Mouse (Mus musculus): ENCODE data around the gene Rps6kc1.
A peak's percentile ranks its signal among the peaks of the same experiment; 100 is the strongest.

The Rps6kc1 gene

GRCm38 (mm10) chr1:190832965-190833630, 78.5 kb downstream of the Rps6kc1 start:
- DNase-seq: no peak

GRCm38 (mm10) chr1:190831839-190832497, 79.6 kb downstream of the Rps6kc1 start:
- peak; percentile 43 to 61 for DNase-seq

DNA sequence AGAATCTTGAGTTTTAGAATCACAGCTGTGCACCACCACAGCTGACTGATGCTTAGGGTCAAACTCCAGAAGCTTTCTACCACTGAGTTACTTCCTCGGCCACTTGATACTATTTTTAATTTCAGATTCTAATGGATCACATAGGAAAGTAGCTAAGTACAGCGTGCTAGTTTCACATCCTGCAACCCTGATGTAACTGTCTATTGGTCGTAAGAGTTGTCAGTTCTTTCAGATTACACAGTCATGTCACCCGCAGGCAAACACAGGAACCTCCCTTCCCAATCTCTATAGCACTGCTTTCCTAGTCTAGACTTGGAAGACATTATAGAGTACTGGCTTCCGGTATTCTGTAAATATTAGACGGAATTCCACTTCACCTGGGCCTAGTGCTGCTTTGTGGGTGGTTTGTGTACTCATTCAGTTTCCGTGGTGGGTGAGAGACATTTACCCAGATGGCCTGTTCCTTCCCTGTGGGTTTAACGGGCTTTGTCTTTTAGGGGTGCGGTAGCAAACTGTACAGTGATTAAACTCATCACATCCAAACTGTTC, 85.0 kb downstream of the Rps6kc1 start:
- DNase-seq: no peak

- no peak for DNase-seq
These were observed 87.8 kb downstream of the Rps6kc1 start for GRCm38 (mm10) chr1:190823745-190824144.

DNA sequence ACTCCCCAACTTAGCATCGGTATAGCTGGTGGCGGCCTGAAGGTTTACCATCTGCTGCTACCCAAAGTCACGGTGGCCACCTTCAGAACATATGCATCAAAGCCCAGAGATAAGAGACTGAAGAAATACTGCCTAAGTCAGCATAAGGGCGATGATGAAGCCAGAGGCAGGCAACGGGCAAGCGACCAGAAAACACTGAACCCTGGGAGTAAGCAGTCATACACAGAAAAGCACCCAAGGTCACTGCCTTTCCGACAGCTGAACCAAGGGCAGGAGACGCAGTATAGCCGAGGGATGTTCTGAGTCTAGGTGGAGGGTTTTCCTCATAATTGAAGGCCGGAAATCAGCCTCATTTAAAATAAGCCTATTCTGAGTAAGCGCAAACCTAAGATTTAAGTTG, 95.4 kb downstream of the Rps6kc1 start:
- DNase-seq: no peak

- DNase-seq: no peak
These were observed 101.2 kb downstream of the Rps6kc1 start for GRCm38 (mm10) chr1:190810408-190810807.

DNA sequence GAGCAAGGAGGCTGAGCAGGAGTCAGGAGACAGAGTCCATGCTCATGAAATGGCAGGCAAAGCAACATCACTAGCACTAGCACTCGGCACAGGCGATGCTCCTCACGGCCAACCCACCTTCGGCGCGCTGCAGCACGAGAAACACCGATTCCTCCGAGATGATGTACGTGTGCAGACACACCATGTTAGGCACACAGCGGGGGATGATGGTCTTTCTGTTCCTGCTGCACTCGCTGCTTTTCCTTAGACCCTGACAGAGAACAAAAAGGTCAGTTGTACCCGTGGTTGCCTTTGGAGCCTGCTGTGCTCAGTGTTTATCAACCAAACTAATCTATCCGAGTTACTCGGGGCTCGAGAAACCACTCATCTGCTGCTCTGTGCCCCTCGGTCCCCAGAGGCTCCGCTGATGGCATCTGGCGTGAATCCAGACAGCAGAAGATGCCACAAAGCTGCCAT, 102.8 kb downstream of the Rps6kc1 start:
- DNase-seq: no peak

DNA sequence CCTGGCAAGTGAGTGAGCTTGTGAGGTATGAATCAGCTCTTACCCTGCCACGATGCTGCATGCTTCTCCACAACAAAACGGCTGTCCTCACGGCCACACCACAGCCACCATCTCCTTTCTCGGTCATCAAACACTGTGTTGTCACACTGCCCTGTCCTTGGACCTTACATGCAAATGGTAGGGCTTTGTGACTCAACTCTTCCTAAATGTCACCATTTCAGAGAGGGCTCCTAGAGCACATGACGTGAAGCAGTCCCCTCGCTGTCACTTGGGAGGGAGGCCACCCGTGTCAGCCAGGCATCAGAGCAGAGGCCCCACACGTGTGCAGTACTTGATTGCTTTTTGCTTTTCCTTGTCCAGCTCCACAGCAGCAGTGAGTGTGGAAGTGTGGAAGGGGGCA, 104.8 kb downstream of the Rps6kc1 start:
- no peak for DNase-seq

GRCm38 (mm10) chr1:190798668-190799067, 112.9 kb downstream of the Rps6kc1 start:
- DNase-seq: no peak

- DNase-seq: peak in 1 of 2 experiments; percentile 13
These were observed 114.0 kb downstream of the Rps6kc1 start for GRCm38 (mm10) chr1:190797483-190798058.

- DNase-seq: peak; percentile 43 to 67
These were observed 114.7 kb downstream of the Rps6kc1 start for GRCm38 (mm10) chr1:190796745-190797482.

DNA sequence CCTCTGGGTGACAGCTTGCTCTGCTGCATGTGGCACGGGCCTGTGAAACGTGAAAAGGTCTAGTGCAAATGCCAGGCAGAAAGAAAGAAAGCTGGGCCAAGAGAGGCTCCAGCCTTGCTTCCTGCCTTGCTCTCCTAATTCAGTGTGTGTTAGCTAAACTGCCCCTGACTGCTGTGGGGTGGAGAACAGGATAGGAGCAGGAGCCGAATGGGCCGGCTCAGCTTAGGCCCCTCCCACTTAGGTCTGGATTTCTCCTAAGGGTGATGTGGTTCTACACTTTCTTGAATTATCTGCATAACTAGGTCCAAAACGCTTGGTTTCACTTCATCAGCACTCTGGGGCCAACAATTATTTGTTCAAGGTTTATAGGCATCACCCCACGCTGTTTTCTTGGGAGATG, 119.9 kb downstream of the Rps6kc1 start:
- peak; percentile 38 to 57 for DNase-seq

DNA sequence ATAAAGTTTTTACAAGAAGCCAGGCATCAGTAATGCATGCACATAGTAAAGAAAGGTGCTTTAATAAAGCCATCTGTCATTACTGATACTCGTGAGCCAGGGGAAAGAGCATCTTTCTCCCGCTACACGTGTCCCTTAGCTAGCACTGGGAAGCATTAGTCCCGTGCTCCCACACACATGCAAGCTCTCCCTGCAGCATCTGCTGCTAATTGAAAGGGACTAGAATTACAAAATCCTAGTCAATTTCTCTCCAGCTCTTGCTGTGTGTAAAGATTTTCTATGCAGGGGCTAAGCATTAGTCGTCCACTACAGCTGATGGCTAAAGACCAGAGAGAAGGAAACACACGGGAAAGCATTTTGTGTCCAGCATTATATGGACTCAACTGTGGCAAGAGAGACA, 120.8 kb downstream of the Rps6kc1 start:
- DNase-seq: no peak

DNA sequence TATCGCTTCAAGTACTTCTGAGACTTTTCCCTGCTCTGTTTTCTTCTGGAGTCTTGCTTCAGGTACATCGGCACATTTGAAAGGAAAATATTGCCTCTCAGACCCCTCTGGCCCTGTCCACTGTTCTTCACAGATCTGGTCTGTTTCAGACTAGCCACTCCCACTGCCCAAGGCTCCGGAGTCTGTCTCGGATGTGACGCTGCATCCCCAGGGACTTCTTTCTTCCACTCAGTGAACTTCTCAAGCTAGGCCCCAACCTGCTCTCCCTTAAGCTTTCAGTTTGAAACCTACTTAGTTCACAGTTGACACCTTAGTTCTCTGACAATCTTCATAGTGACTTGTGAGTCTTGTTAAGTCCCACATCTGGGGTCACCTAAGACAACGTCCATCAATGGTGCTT, 133.9 kb downstream of the Rps6kc1 start:
- peak; percentile 25 to 29 for DNase-seq

DNA sequence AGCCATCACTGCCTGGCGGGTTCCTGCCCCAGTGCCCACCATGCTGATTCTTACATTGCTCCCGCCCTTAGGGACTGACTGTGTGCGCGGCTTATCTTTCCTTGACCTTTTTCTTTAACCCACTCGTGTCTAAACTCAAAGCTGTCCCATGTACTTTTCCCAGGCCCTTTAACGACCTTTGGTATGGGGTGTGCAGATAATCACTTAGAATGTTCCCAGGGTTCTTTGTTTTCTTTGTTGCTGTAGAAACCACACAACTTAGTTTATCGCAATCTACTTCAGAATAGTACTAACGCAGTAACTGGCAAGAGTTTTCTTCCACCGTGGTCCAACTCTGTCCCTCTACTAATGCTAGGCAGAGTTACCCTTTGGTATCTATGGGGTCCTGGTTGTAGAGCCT, 135.3 kb downstream of the Rps6kc1 start:
- DNase-seq: no peak

GRCm38 (mm10) chr1:190772088-190772885, 139.3 kb downstream of the Rps6kc1 start:
- peak in 1 of 2 experiments; percentile 29 for DNase-seq

GRCm38 (mm10) chr1:190769748-190770147, 141.8 kb downstream of the Rps6kc1 start:
- DNase-seq: peak; percentile 11 to 19

- DNase-seq: no peak
These were observed 143.3 kb downstream of the Rps6kc1 start for GRCm38 (mm10) chr1:190768307-190768706.

GRCm38 (mm10) chr1:190767621-190768020, 143.9 kb downstream of the Rps6kc1 start:
- DNase-seq: no peak

DNA sequence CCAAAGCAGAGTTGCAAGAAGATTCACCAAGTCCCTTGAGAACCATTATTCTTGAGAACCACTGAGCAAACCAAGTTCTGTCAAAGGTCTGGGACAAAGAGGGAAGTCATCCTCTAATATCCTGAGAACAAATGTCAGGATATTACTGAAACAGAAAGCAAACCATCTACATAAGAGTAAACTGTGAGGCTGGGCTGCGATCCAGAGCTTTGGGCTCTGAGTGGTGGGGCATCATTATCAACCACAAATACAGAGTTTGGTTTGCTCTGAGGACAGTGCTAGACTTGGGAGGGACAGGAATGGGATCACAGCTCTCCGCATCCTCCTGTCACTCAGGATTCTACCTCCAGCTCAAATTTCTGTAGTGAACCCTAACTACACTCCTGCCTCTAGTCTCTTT, 144.8 kb downstream of the Rps6kc1 start:
- no peak for DNase-seq

- DNase-seq: no peak
These were observed 147.8 kb downstream of the Rps6kc1 start for GRCm38 (mm10) chr1:190763756-190764155.

DNA sequence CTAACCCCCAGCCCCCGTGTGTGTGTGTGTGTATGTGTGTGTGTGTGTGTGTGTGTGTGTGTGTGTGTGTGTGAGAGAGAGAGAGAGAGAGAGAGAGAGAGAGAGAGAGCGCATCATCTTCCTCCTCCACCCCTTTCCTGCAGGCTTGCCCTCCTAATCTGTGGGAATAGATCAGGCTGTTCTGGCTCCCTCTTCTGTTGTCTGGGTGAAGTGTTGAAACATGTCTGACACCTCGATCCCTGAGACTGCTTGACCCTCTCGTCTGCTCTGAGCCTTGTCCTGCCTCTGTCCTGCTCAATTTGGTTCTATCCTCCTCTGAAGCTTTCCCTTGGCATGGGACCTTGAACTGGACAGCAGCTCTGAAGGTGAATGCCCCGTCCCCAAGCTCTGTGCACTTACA, 149.8 kb downstream of the Rps6kc1 start:
- DNase-seq: no peak

Data from kidney, postnatal 4 days (tissue).